Mouse (Mus musculus) stomach, adult 2 months (tissue): ENCODE data around the gene Eya3. TPM values are rescaled to one million over a fixed set of nuclear protein-coding genes. Genes with fewer than 3 reads are reported as not detected.

Experiments
- polyA plus RNA-seq: library from polyadenylated mRNA; depleted of rRNA; stranded (reverse); fragments of >200 nt; gene quantifications from 2 replicates; pipeline ENCODE4 v1.2.3, GENCODE M21; 2012; rRNA removed

Gene Eya3
- 7.4 and 8.8 TPM in 2 replicates for polyA plus RNA-seq

DNA sequence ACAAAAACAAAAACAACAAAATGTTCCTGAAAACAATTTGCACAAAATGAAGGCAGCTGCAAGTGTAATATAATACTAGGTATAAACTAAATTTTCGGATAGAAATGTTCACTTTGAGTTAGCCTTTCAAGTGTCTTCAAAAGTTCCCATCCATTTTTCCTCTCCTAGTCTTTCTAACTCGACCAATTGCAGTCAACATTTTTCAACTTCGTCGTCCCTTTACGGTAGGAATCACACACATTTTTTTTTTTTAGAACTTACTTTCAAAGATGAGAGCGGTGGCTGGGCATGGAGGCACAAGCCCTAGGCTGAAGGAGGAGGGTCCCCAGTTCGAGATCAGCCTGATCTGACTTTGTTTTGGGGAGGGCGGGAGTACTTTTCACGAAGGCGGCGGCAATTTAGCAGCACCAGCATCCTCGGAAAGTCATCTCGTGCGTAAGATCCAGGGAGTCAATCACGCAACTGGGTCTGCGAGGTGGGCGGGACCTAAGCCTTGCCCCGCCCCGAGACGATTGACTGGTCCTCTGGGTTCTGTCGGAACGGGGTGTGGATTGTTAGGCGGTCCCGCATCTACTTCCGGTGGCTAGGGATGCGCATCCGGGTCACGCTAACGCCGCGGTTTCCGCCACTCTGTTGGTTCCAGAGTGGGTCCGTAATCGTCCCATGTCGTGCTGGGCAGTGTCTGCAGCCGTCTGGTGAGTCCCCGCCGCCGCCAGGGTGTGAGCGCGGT, at the start of gene Eya3:
Gene Eya3 (plus strand): TSS at position 527 of the 730 bp plus-strand sequence.

DNA sequence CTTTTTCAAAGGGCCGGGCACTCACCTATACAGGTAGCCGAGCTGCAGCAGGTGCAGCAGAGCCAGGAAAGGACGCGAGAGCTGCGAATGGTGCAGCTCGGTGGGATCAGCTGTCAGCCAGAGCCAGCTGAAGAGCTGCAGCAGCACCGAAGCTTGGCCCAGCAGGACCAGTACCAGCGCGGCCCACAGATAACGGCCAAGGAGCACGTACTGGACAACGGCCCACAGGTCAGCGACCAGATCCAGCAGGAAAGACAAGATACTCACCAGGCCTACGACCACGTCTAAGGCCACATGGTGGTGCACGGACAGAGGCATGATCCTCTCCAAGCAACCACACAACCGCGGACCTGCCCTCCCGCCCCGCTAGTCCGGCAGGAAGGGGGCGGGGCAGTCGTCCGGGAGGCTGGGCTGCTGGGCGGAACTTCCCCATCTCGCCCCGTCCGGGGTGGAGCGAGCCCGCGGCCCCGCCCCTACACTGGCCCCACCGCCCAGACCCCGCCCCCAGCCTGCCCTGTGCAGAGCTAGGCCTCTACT, 93.4 kb downstream of the Eya3 start, which contains the start of gene Xkr8:
Gene Xkr8 (minus strand): TSS at position 399 of the 537 bp plus-strand sequence.

DNA sequence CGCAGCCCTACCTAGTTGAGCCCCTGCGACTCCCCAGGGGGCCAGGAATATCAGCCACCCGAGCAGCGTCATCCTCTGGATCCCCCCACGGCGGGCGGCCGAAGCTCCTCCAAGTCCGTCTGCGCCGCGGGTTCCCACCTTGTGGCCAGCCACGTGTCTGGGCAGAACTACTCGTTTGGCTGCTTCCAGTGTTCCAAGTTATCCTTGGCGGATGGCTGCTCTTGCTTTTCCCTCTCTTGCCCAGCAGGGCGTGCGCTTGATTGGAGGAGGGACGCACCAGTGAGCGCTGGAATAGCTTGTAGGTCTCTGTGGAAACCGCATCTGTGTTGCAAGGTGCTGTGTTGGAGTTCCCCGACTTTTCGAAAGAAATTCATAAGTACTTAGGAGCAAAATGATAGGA, 118.2 kb downstream of the Eya3 start, which contains the start of gene Smpdl3b:
Gene Smpdl3b (minus strand): TSS at position 279 of the 400 bp plus-strand sequence.

DNA sequence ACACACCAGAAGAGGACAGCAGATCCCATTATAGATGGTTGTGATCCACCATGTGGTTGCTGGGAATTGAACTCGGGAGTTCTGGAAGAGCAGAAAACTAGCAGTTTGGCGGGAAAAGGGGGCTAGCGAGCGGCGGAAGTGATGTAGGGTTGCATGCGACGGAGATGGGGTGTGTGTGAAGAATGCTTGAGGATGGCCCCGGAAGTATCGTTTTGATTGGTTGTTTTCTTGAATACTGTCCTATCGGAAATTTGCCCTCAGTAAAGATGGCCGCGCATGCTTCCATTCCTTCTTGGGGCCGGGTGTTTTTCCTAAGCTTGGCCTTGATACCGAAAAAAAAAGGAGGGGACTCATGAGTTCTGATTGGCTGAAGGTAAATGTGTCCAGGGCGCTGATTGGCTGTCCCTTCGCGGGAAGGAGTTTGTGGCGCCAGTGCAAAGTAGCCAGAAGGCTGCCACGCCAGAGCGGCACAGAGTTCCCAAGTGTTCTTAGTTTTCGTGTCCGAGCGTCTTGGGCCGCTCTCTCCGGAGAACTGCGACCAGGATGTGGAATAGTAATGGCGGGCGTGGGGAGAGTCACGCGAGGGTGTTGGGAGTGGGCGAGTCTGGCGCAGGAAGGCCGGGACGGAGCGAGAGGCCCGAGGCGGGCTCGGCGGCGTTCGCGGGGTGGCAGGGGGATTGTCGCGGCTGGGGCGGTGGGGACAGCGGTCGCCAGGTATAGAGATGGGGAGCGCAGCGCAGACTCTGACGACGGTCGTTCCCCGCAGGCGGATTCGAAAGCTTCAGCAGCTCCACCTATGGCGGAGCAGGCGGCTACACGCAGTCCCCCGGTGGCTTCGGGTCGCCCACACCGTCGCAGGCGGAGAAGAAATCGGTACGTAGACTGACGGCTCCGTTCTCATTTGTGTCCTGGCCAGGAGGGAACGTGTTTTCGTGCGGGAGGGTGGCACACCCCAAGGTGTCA, 129.4 kb downstream of the Eya3 start, which contains the start of gene Rpa2:
Gene Rpa2 (plus strand): TSS at position 419 of the 963 bp plus-strand sequence.

Other genes starting within 250 kb of the Eya3 start
- 6.6 and 8.0 TPM in 2 replicates for gene Phactr4, start 216.5 kb upstream of the Eya3 start, polyA plus RNA-seq
- 0.89 and 1.0 TPM in 2 replicates for gene Med18, start 175.1 kb upstream of the Eya3 start, polyA plus RNA-seq
- 5.3 and 6.4 TPM in 2 replicates for gene Sesn2, start 128.5 kb upstream of the Eya3 start, polyA plus RNA-seq
- 28.1 and 28.3 TPM in 2 replicates for gene Atpif1, start 105.3 kb upstream of the Eya3 start, polyA plus RNA-seq
- 4.8 and 7.3 TPM in 2 replicates for gene Dnajc8, start 103.4 kb upstream of the Eya3 start, polyA plus RNA-seq
- gene Ptafr, start 74.9 kb upstream of the Eya3 start, polyA plus RNA-seq = 1.6 and 1.9 TPM in 2 replicates
- 1.2 and 3.0 TPM in 2 replicates for gene Xkr8, start 93.6 kb downstream of the Eya3 start, polyA plus RNA-seq
- gene Smpdl3b, start 118.3 kb downstream of the Eya3 start, polyA plus RNA-seq = 3.9 and 5.0 TPM in 2 replicates
- gene Rpa2, start 129.3 kb downstream of the Eya3 start, polyA plus RNA-seq = 3.6 and 5.2 TPM in 2 replicates
- 1.2 and 1.4 TPM in 2 replicates for gene Themis2, start 157.4 kb downstream of the Eya3 start, polyA plus RNA-seq
- gene Ppp1r8, start 204.2 kb downstream of the Eya3 start, polyA plus RNA-seq = 6.9 and 8.4 TPM in 2 replicates
- 7.6 and 8.7 TPM in 2 replicates for gene Stx12, start 245.5 kb downstream of the Eya3 start, polyA plus RNA-seq